Mouse (Mus musculus): ENCODE measurements around the gene Nfe2l1.

DNA sequence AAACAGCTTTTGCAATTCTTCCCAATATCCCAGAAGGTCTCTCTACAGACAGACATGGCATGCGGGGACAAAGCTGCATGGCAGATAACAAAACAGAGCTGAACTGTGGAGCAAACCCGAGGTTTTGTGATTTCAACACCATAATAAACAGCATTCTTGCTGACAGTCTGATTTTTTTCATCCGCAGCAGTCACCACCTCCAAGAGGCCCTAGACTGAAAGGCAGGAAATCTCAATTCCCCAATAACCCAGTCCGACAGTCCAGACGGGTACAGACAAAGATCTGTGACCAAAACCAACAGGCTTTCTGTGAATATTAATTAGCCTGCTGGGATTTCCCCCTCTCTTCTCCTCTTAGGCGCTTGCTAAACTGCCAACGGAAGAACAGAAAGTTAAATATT is 54.1 kb downstream of the Nfe2l1 start:
- no peak for TF ChIP-seq CTCF (conservative IDR thresholded peaks at IDR 0.05; ENCODE audit: insufficient read depth, insufficient read length, low read depth, low read length)
- no peak for TF ChIP-seq POLR2A (IDR thresholded peaks at IDR 0.05; ENCODE audit: low read depth, low read length)

Data from kidney, adult 2 months (tissue).